Mouse (Mus musculus): ENCODE data around the gene Cpt2. TPM values are rescaled to one million over a fixed set of nuclear protein-coding genes. Genes with fewer than 3 reads are reported as not detected.

The Cpt2 gene
- polyA plus RNA-seq, 1 experiment from 2014 or later, result 48.4 TPM

DNA sequence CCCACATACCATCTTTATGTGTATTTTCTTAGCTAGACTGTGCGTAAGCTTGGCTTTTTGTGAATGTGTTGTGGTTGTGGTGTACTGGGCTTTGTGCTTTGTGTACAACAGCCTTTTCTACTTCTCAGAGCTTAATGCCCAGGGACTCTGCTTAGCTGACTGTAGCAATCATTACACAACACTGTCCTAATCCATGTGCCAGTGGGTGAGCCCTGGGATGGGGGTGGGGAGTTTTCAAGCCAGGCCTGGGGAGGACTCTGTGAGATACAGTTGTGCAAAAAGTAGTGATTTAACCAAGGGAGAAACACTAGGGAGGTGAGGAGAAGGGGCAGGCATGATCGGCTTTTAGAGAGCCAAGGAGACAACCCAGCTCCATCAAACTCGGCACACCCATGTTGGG, 23.2 kb downstream of the Cpt2 start:
- peak overlapping the region; percentile 75 for H3K27ac ChIP-seq (ENCODE audit: low read length)
- no peaks in the 10 kb centered on the region for H3K9me3 ChIP-seq (replicated peaks; ENCODE audit: control insufficient read depth, low read length)
- no peaks in the 10 kb centered on the region for H3K27me3 ChIP-seq (ENCODE audit: control insufficient read depth, insufficient read depth, low read depth, low read length)
- 74% methylated on average over 3 of the region's 3 CpGs for WGBS (ENCODE audit: insufficient replicate concordance)
- H3K4me1 ChIP-seq (ENCODE audit: control insufficient read depth, low read depth, low read length), result peaks cover 3% of the 10 kb centered on the region
- H3K9ac ChIP-seq (ENCODE audit: low read depth, low read length), result no peak overlapping the region
- peaks cover 4% of the 10 kb centered on the region for H3K36me3 ChIP-seq (ENCODE audit: control insufficient read depth, insufficient read depth)
- peak overlapping the region; percentile 38; the same call in 1 of the 2 replicates for H3K4me2 ChIP-seq (ENCODE audit: low read depth, low read length)
- peak; percentile 60 for ATAC-seq (ENCODE audit: low read depth)
- H3K4me3 ChIP-seq (ENCODE audit: low read depth, low read length), result no peak overlapping the region

- peak overlapping the region; percentile 38 for H3K4me2 ChIP-seq (ENCODE audit: low read depth, low read length)
- peak overlapping the region; percentile 75 for H3K27ac ChIP-seq (ENCODE audit: low read length)
These were observed 24.0 kb downstream of the Cpt2 start for GRCm38 (mm10) chr4:107899211-107899927.

DNA sequence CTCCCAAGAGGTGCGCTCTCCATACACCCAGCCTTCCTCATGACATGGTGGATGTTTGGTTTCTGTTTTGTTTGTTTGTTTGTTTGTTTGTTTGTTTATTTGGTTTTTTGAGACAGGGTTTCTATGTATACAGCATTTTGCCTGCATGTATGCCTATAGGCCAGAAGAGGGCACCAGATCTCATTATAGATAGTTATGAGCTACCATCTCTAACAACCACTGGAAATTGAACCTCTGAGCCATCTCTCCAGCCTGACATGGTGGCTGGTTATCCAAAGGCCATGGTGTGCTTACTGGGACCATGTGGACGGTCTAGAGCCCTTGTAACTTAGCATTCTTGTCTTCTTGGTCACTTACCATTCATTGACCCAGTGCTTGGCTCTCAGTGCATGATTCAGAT, 30.7 kb downstream of the Cpt2 start:
- WGBS (ENCODE audit: insufficient replicate concordance), result 61% methylated on average over 2 of the region's 2 CpGs
- peaks cover 20% of the 10 kb centered on the region for H3K4me1 ChIP-seq (ENCODE audit: control insufficient read depth, low read depth, low read length)

More at GRCm38 (mm10) chr4:107899211-107899927, 24.0 kb downstream of the Cpt2 start:
- WGBS (ENCODE audit: insufficient replicate concordance), result 63% methylated on average over 5 of the region's 5 CpGs
- peak overlapping the region; percentile 3; the same call in 1 of the 2 replicates for H3K4me3 ChIP-seq (ENCODE audit: low read depth, low read length)
- H3K27me3 ChIP-seq (ENCODE audit: control insufficient read depth, insufficient read depth, low read depth, low read length), result no peaks in the 10 kb centered on the region
- no peaks in the 10 kb centered on the region for H3K9me3 ChIP-seq (replicated peaks; ENCODE audit: control insufficient read depth, low read length)
- peak; percentile 84 for ATAC-seq (ENCODE audit: low read depth)
- peaks cover 3% of the 10 kb centered on the region for H3K4me1 ChIP-seq (ENCODE audit: control insufficient read depth, low read depth, low read length)
- H3K9ac ChIP-seq (ENCODE audit: low read depth, low read length), result no peak overlapping the region
- H3K36me3 ChIP-seq (ENCODE audit: control insufficient read depth, insufficient read depth), result peaks cover 4% of the 10 kb centered on the region

GRCm38 (mm10) chr4:107889731-107890432, 33.5 kb downstream of the Cpt2 start, which contains the start of gene 0610037L13Rik:
TSS of gene 0610037L13Rik (plus strand) at chr4:107889813.
- peak; percentile 96 for ATAC-seq (ENCODE audit: low read depth)
- Histone ChIP-seq H3K36me3 (ENCODE audit: control insufficient read depth, insufficient read depth) (peaks cover 15% of the 10 kb centered on the region), H3K27ac (ENCODE audit: low read length) (peak within 1 kb of the TSS; percentile 86), H3K4me2 (ENCODE audit: low read depth, low read length) (peak within 1 kb of the TSS; percentile 95), H3K9ac (ENCODE audit: low read depth, low read length) (peak within 1 kb of the TSS; percentile 68), H3K4me1 (ENCODE audit: control insufficient read depth, low read depth, low read length) (peaks cover 20% of the 10 kb centered on the region), H3K9me3 (replicated peaks; ENCODE audit: control insufficient read depth, low read length) (no peaks in the 10 kb centered on the region), H3K4me3 (ENCODE audit: low read depth, low read length) (peak within 1 kb of the TSS; percentile 77), H3K27me3 (ENCODE audit: control insufficient read depth, insufficient read depth, low read depth, low read length) (no peaks in the 10 kb centered on the region)
- under 1% methylated on average over 48 of the region's 48 CpGs for WGBS (ENCODE audit: insufficient replicate concordance)

More for the DNA sequence above, 30.7 kb downstream of the Cpt2 start:
- Histone ChIP-seq H3K9me3 (replicated peaks; ENCODE audit: control insufficient read depth, low read length) (no peaks in the 10 kb centered on the region), H3K9ac (ENCODE audit: low read depth, low read length) (no peak overlapping the region), H3K36me3 (ENCODE audit: control insufficient read depth, insufficient read depth) (peaks cover under 1% of the 10 kb centered on the region), H3K4me3 (ENCODE audit: low read depth, low read length) (no peak overlapping the region), H3K27ac (ENCODE audit: low read length) (no peak overlapping the region), H3K4me2 (ENCODE audit: low read depth, low read length) (no peak overlapping the region), H3K27me3 (ENCODE audit: control insufficient read depth, insufficient read depth, low read depth, low read length) (no peaks in the 10 kb centered on the region)
- no peak for ATAC-seq (ENCODE audit: low read depth)

GRCm38 (mm10) chr4:107889385-107889730, 34.1 kb downstream of the Cpt2 start:
- H3K4me3 ChIP-seq (ENCODE audit: low read depth, low read length), result peak overlapping the region; percentile 77
- WGBS (ENCODE audit: insufficient replicate concordance), result under 1% methylated on average over 12 of the region's 12 CpGs
- peaks cover 18% of the 10 kb centered on the region for H3K36me3 ChIP-seq (ENCODE audit: control insufficient read depth, insufficient read depth)
- peak; percentile 12 for ATAC-seq (ENCODE audit: low read depth)
- H3K4me2 ChIP-seq (ENCODE audit: low read depth, low read length), result peak overlapping the region; percentile 95
- peaks cover 20% of the 10 kb centered on the region for H3K4me1 ChIP-seq (ENCODE audit: control insufficient read depth, low read depth, low read length)
- no peaks in the 10 kb centered on the region for H3K9me3 ChIP-seq (replicated peaks; ENCODE audit: control insufficient read depth, low read length)
- no peaks in the 10 kb centered on the region for H3K27me3 ChIP-seq (ENCODE audit: control insufficient read depth, insufficient read depth, low read depth, low read length)
- peak overlapping the region; percentile 86 for H3K27ac ChIP-seq (ENCODE audit: low read length)
- H3K9ac ChIP-seq (ENCODE audit: low read depth, low read length), result peak overlapping the region; percentile 68

GRCm38 (mm10) chr4:107886371-107886770, 37.0 kb downstream of the Cpt2 start:
- H3K4me3 ChIP-seq (ENCODE audit: low read depth, low read length), result no peak overlapping the region
- 76% methylated on average over 7 of the region's 7 CpGs for WGBS (ENCODE audit: insufficient replicate concordance)
- H3K4me2 ChIP-seq (ENCODE audit: low read depth, low read length), result no peak overlapping the region
- H3K27ac ChIP-seq (ENCODE audit: low read length), result no peak overlapping the region
- H3K27me3 ChIP-seq (ENCODE audit: control insufficient read depth, insufficient read depth, low read depth, low read length), result no peaks in the 10 kb centered on the region
- no peaks in the 10 kb centered on the region for H3K9me3 ChIP-seq (replicated peaks; ENCODE audit: control insufficient read depth, low read length)
- no peak for ATAC-seq (ENCODE audit: low read depth)
- no peak overlapping the region for H3K9ac ChIP-seq (ENCODE audit: low read depth, low read length)
- peaks cover 20% of the 10 kb centered on the region for H3K4me1 ChIP-seq (ENCODE audit: control insufficient read depth, low read depth, low read length)
- peaks cover 30% of the 10 kb centered on the region for H3K36me3 ChIP-seq (ENCODE audit: control insufficient read depth, insufficient read depth)

- peaks cover 15% of the 10 kb centered on the region for H3K4me1 ChIP-seq (ENCODE audit: control insufficient read depth, low read depth, low read length)
- no peaks in the 10 kb centered on the region for H3K27me3 ChIP-seq (ENCODE audit: control insufficient read depth, insufficient read depth, low read depth, low read length)
- no peaks in the 10 kb centered on the region for H3K9me3 ChIP-seq (replicated peaks; ENCODE audit: control insufficient read depth, low read length)
- H3K27ac ChIP-seq (ENCODE audit: low read length), result no peak overlapping the region
- WGBS (ENCODE audit: insufficient replicate concordance), result 73% methylated on average over 1 of the region's 1 CpGs
- H3K9ac ChIP-seq (ENCODE audit: low read depth, low read length), result no peak overlapping the region
- no peak overlapping the region for H3K4me2 ChIP-seq (ENCODE audit: low read depth, low read length)
- no peak overlapping the region for H3K4me3 ChIP-seq (ENCODE audit: low read depth, low read length)
- peaks cover 25% of the 10 kb centered on the region for H3K36me3 ChIP-seq (ENCODE audit: control insufficient read depth, insufficient read depth)
- ATAC-seq (ENCODE audit: low read depth), result no peak
These were observed 41.8 kb downstream of the Cpt2 start for GRCm38 (mm10) chr4:107881631-107882030.

GRCm38 (mm10) chr4:107879254-107880050, 44.0 kb downstream of the Cpt2 start, which contains the start of gene Magoh:
TSS of gene Magoh (plus strand) at chr4:107879755.
- ATAC-seq (ENCODE audit: low read depth), result peak; percentile 97
- WGBS (ENCODE audit: insufficient replicate concordance), result 2% methylated on average over 48 of the region's 48 CpGs

More at GRCm38 (mm10) chr4:107879254-107880050, 44.0 kb downstream of the Cpt2 start, which contains the start of gene Magoh:
- peaks cover 15% of the 10 kb centered on the region for H3K4me1 ChIP-seq (ENCODE audit: control insufficient read depth, low read depth, low read length)
- no peaks in the 10 kb centered on the region for H3K27me3 ChIP-seq (ENCODE audit: control insufficient read depth, insufficient read depth, low read depth, low read length)
- H3K4me3 ChIP-seq (ENCODE audit: low read depth, low read length), result peak within 1 kb of the TSS; percentile 89
- no peaks in the 10 kb centered on the region for H3K9me3 ChIP-seq (replicated peaks; ENCODE audit: control insufficient read depth, low read length)
- H3K27ac ChIP-seq (ENCODE audit: low read length), result peak within 1 kb of the TSS; percentile 73
- H3K36me3 ChIP-seq (ENCODE audit: control insufficient read depth, insufficient read depth), result peaks cover 12% of the 10 kb centered on the region
- peak within 1 kb of the TSS; percentile 83 for H3K4me2 ChIP-seq (ENCODE audit: low read depth, low read length)
- peak within 1 kb of the TSS; percentile 84 for H3K9ac ChIP-seq (ENCODE audit: low read depth, low read length)

Data from liver, embryonic 16.5 days (tissue).